Mouse (Mus musculus) limb, embryonic 14.5 days (tissue): ENCODE measurements around the gene Gm11541. TPM values are rescaled to one million over a fixed set of nuclear protein-coding genes. Genes with fewer than 3 reads are reported as not detected.
A peak's percentile ranks its signal among the peaks of the same experiment; 100 is the strongest.

Experiments
- ATAC-seq: fragments of 200-750 bp; cut with Nextera tagmentation; 2 replicates; pipeline ENCODE4 v1.8.0; 2017; ENCODE audit warnings: low read depth, moderate number of reproducible peaks, moderate TSS enrichment; ENCODE audit not compliant: low FRiP score
- DNase-seq: peaks from one replicate; pipeline ENCODE4 v3.0.0-alpha.2; 2015; ENCODE audit warnings: low spot score
- H3K27ac ChIP-seq: fragments of 300-500 bp; sonication (generic); replicated peaks from 2 replicates; pipeline ENCODE4 v1.5.1; 2014; ENCODE audit warnings: low read depth, mild to moderate bottlenecking, low read length, moderate library complexity, mixed read lengths
- H3K27me3 ChIP-seq: fragments of 300-500 bp; sonication (generic); 2 replicates; pipeline ENCODE4 v1.6.1; 2014; ENCODE audit warnings: low read length, mixed read lengths; ENCODE audit not compliant: control insufficient read depth, insufficient read depth
- H3K36me3 ChIP-seq: fragments of 300-500 bp; sonication (generic); 2 replicates; pipeline ENCODE4 v1.6.1; 2014; ENCODE audit warnings: mild to moderate bottlenecking, low read length, moderate library complexity, mixed read lengths; ENCODE audit not compliant: control insufficient read depth, insufficient read depth
- H3K4me1 ChIP-seq: fragments of 300-500 bp; sonication (generic); 2 replicates; pipeline ENCODE4 v1.6.1; 2014; ENCODE audit warnings: antibody characterized with exemption, low read length, mixed read lengths; ENCODE audit not compliant: control insufficient read depth, insufficient read depth
- H3K4me2 ChIP-seq: fragments of 300-500 bp; sonication (generic); replicated peaks from 2 replicates; pipeline ENCODE4 v1.6.1; 2014; ENCODE audit warnings: low read depth, mild to moderate bottlenecking, low read length, moderate library complexity; ENCODE audit not compliant: severe bottlenecking
- H3K4me3 ChIP-seq: fragments of 300-500 bp; sonication (generic); replicated peaks from 2 replicates; pipeline ENCODE4 v1.5.1; 2014; ENCODE audit warnings: low read length
- H3K9ac ChIP-seq: fragments of 300-500 bp; sonication (generic); 2 replicates; pipeline ENCODE4 v1.6.1; 2014; ENCODE audit warnings: mild to moderate bottlenecking, low read depth, low read length, moderate library complexity; ENCODE audit not compliant: severe bottlenecking
- H3K9me3 ChIP-seq: fragments of 300-500 bp; sonication (generic); 2 replicates; pipeline ENCODE4 v1.6.1; 2016; ENCODE audit warnings: low read length; ENCODE audit not compliant: control insufficient read depth
- POLR2A ChIP-seq: fragments of 200-500 bp; IDR thresholded peaks from 2 replicates; pipeline ENCODE4 v1.8.0; 2012; ENCODE audit warnings: inconsistent platforms, mild to moderate bottlenecking, moderate library complexity, borderline replicate concordance; ENCODE audit not compliant: insufficient read depth, insufficient read length; ENCODE audit errors: extremely low read depth
- WGBS: fragments of 180-500 bp; shearing (Covaris S2); extraction: QIAGEN DNeasy Blood & Tissue Kit; methylation state at CpG from one replicate; pipeline ENCODE4 v1.1.7; 2014; 5-methylcytosine and 5-hydroxymethylcytosine counted together
- polyA plus RNA-seq, 2 experiments: library from polyadenylated mRNA; depleted of rRNA in 1 of 2; stranded (reverse) in 1 of 2; unstranded in 1 of 2; fragments of >200 nt; fragmentation: Nextera tagmentation in 1 of 2; extraction: Ambion mirVana in 1 of 2; gene quantifications; 2 replicates each; pipeline versions ENCODE4 v1.2.1 to v1.2.3; 2012 to 2014

Gene Gm11541
- polyA plus RNA-seq (2012; rRNA removed) (0.06 and 0.14 TPM in 2 replicates), polyA plus RNA-seq (2014; fragmentation: Nextera tagmentation; extraction: Ambion mirVana) (0.19 and 0.22 TPM in 2 replicates)

DNA sequence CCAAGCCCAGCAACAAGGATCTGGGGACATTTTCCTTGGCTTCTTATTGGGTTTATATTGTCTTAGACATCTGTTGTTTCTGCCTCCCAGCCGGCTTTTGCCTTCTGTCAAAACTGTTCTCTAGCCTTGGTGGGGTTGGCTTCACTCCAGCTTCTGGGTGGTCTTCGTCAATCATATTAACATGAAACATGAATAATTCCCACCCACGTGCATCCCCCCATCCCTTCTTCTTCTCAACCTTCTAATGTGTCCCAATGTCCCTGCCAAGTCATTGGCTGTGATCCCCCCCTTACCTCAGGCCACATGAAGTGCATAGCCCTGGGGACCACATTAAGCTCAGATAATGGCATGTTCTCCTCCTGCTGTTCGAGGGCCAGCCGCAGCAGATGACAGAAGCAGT lies at the start of gene Gm11541:
Gene Gm11541 (minus strand): TSS at position 28 of the 400 bp plus-strand sequence.
- no peaks in the 10 kb centered on the region for H3K27me3 ChIP-seq
- 64% methylated on average over 5 of the region's 5 CpGs for WGBS
- no peak within 1 kb of the TSS for H3K4me3 ChIP-seq
- no peaks in the 10 kb centered on the region for H3K9me3 ChIP-seq
- peaks cover 6% of the 10 kb centered on the region; the same call in 1 of the 2 replicates for H3K4me1 ChIP-seq
- no peak within 1 kb of the TSS for H3K4me2 ChIP-seq
- DNase-seq = peak; percentile 55
- H3K9ac ChIP-seq = no peak within 1 kb of the TSS
- no peaks in the 10 kb centered on the region for H3K36me3 ChIP-seq
- TF ChIP-seq POLR2A = no peak
- ATAC-seq = no peak
- H3K27ac ChIP-seq = no peak within 1 kb of the TSS

DNA sequence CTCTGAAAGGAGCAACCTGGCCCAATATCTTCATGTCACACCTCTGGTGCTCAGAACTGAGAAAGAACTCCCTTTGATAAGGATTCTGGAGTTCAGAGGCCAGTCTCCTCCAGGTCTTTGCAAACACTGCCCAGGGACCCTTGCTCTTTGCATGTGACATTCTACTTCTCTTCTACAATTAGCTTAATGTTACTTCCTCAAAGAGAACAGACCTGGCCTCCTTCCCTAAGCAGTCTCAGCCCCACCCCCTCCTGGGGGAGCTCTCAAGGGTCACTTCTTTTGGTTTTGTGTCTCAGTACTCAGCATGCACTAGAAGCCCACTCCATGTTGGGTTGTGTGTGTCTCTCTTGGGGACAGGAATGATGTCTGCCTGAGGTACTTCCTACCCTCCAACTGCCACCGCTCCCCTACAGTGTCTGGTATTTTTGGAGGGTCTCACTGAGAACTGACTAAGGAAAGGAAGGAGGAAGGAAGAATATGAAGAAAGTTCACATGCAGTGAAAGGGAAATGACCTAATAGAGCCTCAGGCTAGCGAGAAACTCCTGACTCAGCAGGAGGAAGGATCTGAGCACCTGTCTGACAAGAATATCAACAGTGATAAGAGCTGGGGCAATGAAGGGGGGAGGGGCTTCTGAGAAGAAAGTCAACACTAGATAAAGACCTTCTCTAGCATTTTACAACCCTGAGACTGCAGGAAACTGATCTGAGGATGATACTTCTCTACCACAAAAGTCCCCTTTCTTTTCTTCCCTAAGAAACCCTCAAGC lies 48.8 kb upstream of the Gm11541 start:
- WGBS = 57% methylated on average over 2 of the region's 2 CpGs
- Histone ChIP-seq H3K27me3 (no peaks in the 10 kb centered on the region), H3K4me1 (no peaks in the 10 kb centered on the region), H3K36me3 (no peaks in the 10 kb centered on the region), H3K4me2 (no peak overlapping the region), H3K9ac (no peak overlapping the region), H3K4me3 (no peak overlapping the region), H3K27ac (no peak overlapping the region), H3K9me3 (no peaks in the 10 kb centered on the region)
- ATAC-seq (no peak), DNase-seq (no peak)
- TF ChIP-seq POLR2A = no peak

DNA sequence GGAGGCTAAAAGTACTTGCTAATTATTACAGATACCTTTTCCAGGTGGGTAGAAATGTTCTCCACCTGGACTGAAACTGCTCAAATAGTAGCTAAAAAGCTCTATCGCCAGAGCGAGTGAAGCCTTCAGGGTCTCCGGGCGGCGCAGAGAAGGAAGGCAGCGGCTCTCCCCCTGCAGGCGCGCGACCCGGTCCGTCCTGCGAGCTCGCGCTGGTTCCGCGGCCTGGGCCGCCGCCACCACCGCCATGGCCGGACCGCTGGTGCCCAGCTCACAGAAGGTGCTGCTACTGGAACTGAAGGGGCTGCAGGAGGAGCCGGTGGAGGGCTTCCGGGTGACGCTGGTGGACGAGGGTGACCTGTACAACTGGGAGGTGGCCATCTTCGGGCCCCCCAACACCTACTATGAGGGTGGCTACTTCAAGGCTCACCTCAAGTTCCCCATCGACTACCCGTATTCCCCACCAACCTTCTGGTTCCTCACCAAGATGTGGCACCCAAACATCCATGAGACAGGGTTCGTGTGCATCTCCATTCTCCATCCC lies 37.5 kb upstream of the Gm11541 start, which contains the start of gene Cdc34b:
Gene Cdc34b (plus strand): TSS at position 51 of the 541 bp plus-strand sequence.
- DNase-seq (no peak), ATAC-seq (no peak)
- Histone ChIP-seq H3K27me3 (no peaks in the 10 kb centered on the region), H3K4me3 (no peak within 1 kb of the TSS), H3K9ac (no peak within 1 kb of the TSS), H3K4me2 (no peak within 1 kb of the TSS), H3K36me3 (no peaks in the 10 kb centered on the region), H3K9me3 (no peaks in the 10 kb centered on the region), H3K4me1 (no peaks in the 10 kb centered on the region), H3K27ac (no peak within 1 kb of the TSS)
- TF ChIP-seq POLR2A = no peak
- 85% methylated on average over 25 of the region's 29 CpGs for WGBS

DNA sequence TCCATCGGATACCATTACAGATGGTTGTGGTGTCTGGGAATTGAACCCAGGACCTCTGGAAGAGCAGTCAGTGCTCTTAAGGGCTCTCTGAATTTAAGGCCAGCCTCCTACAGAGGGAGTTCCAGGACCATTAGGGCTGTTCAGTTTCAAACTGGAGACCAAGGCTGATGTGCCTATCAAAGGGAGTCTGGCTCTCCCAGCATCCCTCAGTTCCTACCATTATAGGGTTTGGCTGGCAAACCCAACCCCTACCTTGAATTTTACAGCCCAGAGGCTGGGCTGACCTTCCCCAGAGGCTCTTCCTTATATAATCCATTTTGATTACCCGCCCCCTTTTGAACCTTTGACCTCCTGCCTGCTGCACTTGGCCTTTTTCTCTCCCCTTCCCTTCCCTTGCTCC lies 31.4 kb upstream of the Gm11541 start:
- Histone ChIP-seq H3K27ac (no peak overlapping the region), H3K27me3 (no peaks in the 10 kb centered on the region), H3K4me3 (no peak overlapping the region), H3K36me3 (no peaks in the 10 kb centered on the region), H3K4me1 (no peaks in the 10 kb centered on the region), H3K9me3 (no peaks in the 10 kb centered on the region), H3K9ac (no peak overlapping the region), H3K4me2 (no peak overlapping the region)
- WGBS = 71% methylated on average over 2 of the region's 2 CpGs
- ATAC-seq (no peak), DNase-seq (no peak)
- TF ChIP-seq POLR2A = no peak

DNA sequence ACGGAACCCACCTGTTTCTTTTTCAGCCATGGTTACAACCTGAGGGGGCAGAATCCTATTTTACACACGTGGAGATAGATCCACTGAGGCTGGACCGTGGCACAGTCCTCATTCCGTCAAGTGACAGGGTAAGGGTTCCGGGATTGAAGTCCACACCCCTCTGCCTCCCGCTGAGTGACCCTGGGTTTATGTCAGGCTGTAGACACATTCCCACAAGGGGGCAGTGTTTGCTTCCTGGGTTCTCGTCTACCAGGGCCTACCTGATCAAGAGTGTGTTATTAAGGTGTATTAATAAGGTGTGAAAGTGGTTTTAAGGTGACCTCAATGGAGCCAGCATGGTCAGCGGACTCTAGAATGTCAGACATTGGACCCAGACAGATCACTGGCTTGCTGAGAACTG lies 28.5 kb upstream of the Gm11541 start:
- TF ChIP-seq POLR2A = no peak
- Histone ChIP-seq H3K4me2 (no peak overlapping the region), H3K4me1 (no peaks in the 10 kb centered on the region), H3K9ac (no peak overlapping the region), H3K9me3 (no peaks in the 10 kb centered on the region), H3K27ac (no peak overlapping the region), H3K36me3 (no peaks in the 10 kb centered on the region), H3K4me3 (no peak overlapping the region), H3K27me3 (no peaks in the 10 kb centered on the region)
- 43% methylated on average over 8 of the region's 8 CpGs for WGBS
- DNase-seq (no peak), ATAC-seq (no peak)
